In genomic region chr3:157973236-157973635, GRCm38 (mm10) we compare ENCODE assay signal across 31 mouse cellular contexts. TPM values are rescaled to one million over a fixed set of nuclear protein-coding genes. Genes with fewer than 3 reads are reported as not detected.
A peak's percentile ranks its signal among the peaks of the same experiment; 100 is the strongest.
DNase-seq lines count a peak whose midpoint lies in the region; ATAC-seq and TF ChIP-seq lines count a peak whose summit lies in the region.
"Had no signal": no experiment of that assay in that cellular context is flagged by ENCODE, and none has a peak within 500 bp of the region (broad histone marks: within the 10 kb centered on the region; RNA-seq: fewer than 3 reads in every experiment).

No protein-coding gene starts in this region.

- 0 out of 2 replicates have a peak, but pooled peaks have one; percentile 37 for ATAC-seq in megakaryocyte progenitor cell, adult 5-6 weeks (replicated peaks; ENCODE audit: poor library complexity)
- ATAC-seq: CD4-positive, CD25-positive, alpha-beta regulatory T cell, adult 4 months; forebrain, embryonic 14.5 days had no signal

- TF ChIP-seq POLR2A in MEL (IDR thresholded peaks at IDR 0.05; ENCODE audit: control insufficient read depth in 1 of 2, insufficient read depth in 1 of 2, low read depth in 1 of 2, low read length in 2 of 2, poor library complexity in 1 of 2) = no peak

- H3K79me2 ChIP-seq in MEL (ENCODE audit: control insufficient read depth, insufficient read depth, low read length, poor library complexity) = peaks cover 4% of the 10 kb centered on the region; the same call in 1 of the 2 replicates

- no peak overlapping the region for H3K9ac ChIP-seq in MEL (ENCODE audit: control insufficient read depth, low read depth, low read length, poor library complexity, severe bottlenecking)
- H3K9ac ChIP-seq: embryonic facial prominence, embryonic 12.5 days; heart, embryonic 12.5 days; hindbrain, embryonic 14.5 days; liver, embryonic 13.5 days; midbrain, embryonic 12.5 days; neural tube, embryonic 15.5 days had no signal

- H3K36me3 ChIP-seq in MEL (ENCODE audit: control insufficient read depth in 1 of 2, insufficient read depth in 2 of 2, low read length in 2 of 2) = peaks cover 4 to 31% of the 10 kb centered on the region in 2 experiments; a peak in 3 of 4 replicates
- H3K36me3 ChIP-seq: midbrain, embryonic 12.5 days; neural tube, embryonic 15.5 days had no signal

- no peaks in the 10 kb centered on the region for H3K9me3 ChIP-seq in MEL (replicated peaks; ENCODE audit: insufficient read depth, low read length)
- H3K9me3 ChIP-seq: embryonic facial prominence, embryonic 12.5 days; G1E; heart, embryonic 12.5 days; liver, embryonic 13.5 days; midbrain, embryonic 12.5 days; neural tube, embryonic 15.5 days had no signal

- no peaks in the 10 kb centered on the region for H3K27me3 ChIP-seq in MEL (ENCODE audit: control insufficient read depth in 1 of 2, insufficient read depth in 2 of 2, low read length in 2 of 2)
- H3K27me3 ChIP-seq: embryonic facial prominence, embryonic 12.5 days; heart, embryonic 12.5 days; liver, embryonic 13.5 days; midbrain, embryonic 12.5 days; neural tube, embryonic 15.5 days had no signal

- H3K27ac ChIP-seq in layer of hippocampus, adult 2 months = no peak overlapping the region
- H3K27ac ChIP-seq in MEL (ENCODE audit: control insufficient read depth, low read depth, low read length) = no peak overlapping the region
- H3K27ac ChIP-seq: embryonic facial prominence, embryonic 12.5 days; heart, adult 2 months; hindbrain, embryonic 14.5 days; liver, embryonic 13.5 days; midbrain, embryonic 12.5 days; neural tube, embryonic 15.5 days; stomach, postnatal 0 days had no signal

- H3K4me1 ChIP-seq in MEL (ENCODE audit: control insufficient read depth in 1 of 2, insufficient read depth in 2 of 2, low read length in 2 of 2) = no peaks in the 10 kb centered on the region
- H3K4me1 ChIP-seq: embryonic facial prominence, embryonic 12.5 days; heart, embryonic 12.5 days; liver, embryonic 13.5 days; midbrain, embryonic 12.5 days; neural tube, embryonic 15.5 days had no signal

- TF ChIP-seq CTCF in layer of hippocampus, adult 2 months (conservative IDR thresholded peaks at IDR 0.05) = 0 out of 2 replicates have a peak, but pooled peaks have one; percentile 11
- TF ChIP-seq CTCF in MEL (IDR thresholded peaks at IDR 0.05 in 2 of 3, conservative IDR thresholded peaks at IDR 0.05 in 1 of 3; ENCODE audit: control insufficient read depth in 1 of 3, insufficient read depth in 1 of 3, low read depth in 2 of 3, low read length in 3 of 3, poor library complexity in 1 of 3, severe bottlenecking in 1 of 3) = peak in 1 of 3 experiments; percentile 10; a peak in 1 of 6 replicates

- no peak overlapping the region for H3K4me3 ChIP-seq in layer of hippocampus, adult 2 months
- no peak overlapping the region for H3K4me3 ChIP-seq in MEL (ENCODE audit: control insufficient read depth in 1 of 2, insufficient read depth in 1 of 2, low read depth in 2 of 2, low read length in 2 of 2)
- H3K4me3 ChIP-seq: embryonic facial prominence, embryonic 12.5 days; heart, adult 2 months; heart, embryonic 12.5 days; liver, embryonic 13.5 days; midbrain, embryonic 12.5 days; neural tube, embryonic 15.5 days had no signal

- no peak for DNase-seq in layer of hippocampus, adult 2 months (ENCODE audit: low spot score in 2 of 2)
- DNase-seq in layer of hippocampus, postnatal 36 days = no peak
- DNase-seq in 3T3-L1 (ENCODE audit: low read depth, low spot score) (peak; percentile 12), MEL (ENCODE audit: low read depth, low spot score) (peak; percentile 41)
- no peak for DNase-seq in kidney, adult 8-10 months
- DNase-seq in spleen, postnatal 14 days (ENCODE audit: low spot score in 2 of 2) = no peak
- DNase-seq: adrenal gland, adult 8-10 months; cerebellum, adult 8-10 months; embryo, embryonic 11 days; gastrocnemius, postnatal 36 days; heart, adult 2 months; kidney, adult 18-20 months; kidney, postnatal 36 days; left cerebral cortex, postnatal 4 days; liver, embryonic 13.5 days; lung, adult 2 months; retina, postnatal 1 day; right cerebral cortex, postnatal 14 days; thymus, adult 18-20 months; thymus, postnatal 25 days had no signal

- no peak; the same call in 1 of the 2 replicates for TF ChIP-seq RAD21 in MEL (IDR thresholded peaks at IDR 0.05; ENCODE audit: low read depth, low read length)

- no peak for TF ChIP-seq EP300 in MEL (IDR thresholded peaks at IDR 0.05; ENCODE audit: low read depth in 1 of 2, low read length in 2 of 2)

TF ChIP-seq in MEL, 35 proteins besides CTCF, POLR2A, EP300 and RAD21:
- TF ChIP-seq ZNF384 (IDR thresholded peaks at IDR 0.05; ENCODE audit: low read depth, low read length) (no peak), ZC3H11A (IDR thresholded peaks at IDR 0.05; ENCODE audit: low read depth, low read length) (no peak), HCFC1 (IDR thresholded peaks at IDR 0.05; ENCODE audit: low read depth, low read length) (no peak), RCOR1 (IDR thresholded peaks at IDR 0.05; ENCODE audit: low read depth, low read length) (no peak), BHLHE40 (IDR thresholded peaks at IDR 0.05; ENCODE audit: borderline replicate concordance, low read depth, low read length) (no peak), ZMIZ1 (IDR thresholded peaks at IDR 0.05; ENCODE audit: low read depth, low read length) (no peak), ZKSCAN1 (IDR thresholded peaks at IDR 0.05; ENCODE audit: low read depth, low read length) (no peak), NELFE (IDR thresholded peaks at IDR 0.05; ENCODE audit: low read depth, low read length) (no peak), CHD2 (IDR thresholded peaks at IDR 0.05; ENCODE audit: low read length) (no peak)

RNA-seq across cellular contexts. Expression of gene Ankrd13c, which starts 26.2 kb away (rescaled TPM):
- total RNA-seq in layer of hippocampus, adult 2 months (2021) = 100 to 1,000 TPM in 1 of 2 experiments, 10 to 100 TPM in 1; 96.8 to 103 TPM
- total RNA-seq in layer of hippocampus, postnatal 36 days (2021) = 100 to 1,000 TPM; 111 to 113 TPM
- total RNA-seq in MEL (2012; rRNA removed) = 15.2 and 16.3 TPM in 2 replicates
- 10 to 100 TPM in 1 of 2 experiments, not detected in 1; 31.8 TPM for polyA plus RNA-seq in MEL (2012; ENCODE audit: insufficient read depth in 1 of 2, insufficient read length in 2 of 2, low read depth in 1 of 2, low replicate concordance in 2 of 2, missing spikeins in 1 of 2)
- 47.7 and 50.0 TPM in 2 replicates for total RNA-seq in megakaryocyte progenitor cell, adult 5-6 weeks (2015)
- 41.4 and 45.6 TPM in 2 replicates for total RNA-seq in megakaryocyte progenitor cell, adult 5-6 weeks (2017)

RNA-seq across cellular contexts. Expression of gene Cth, which starts 48.4 kb away (rescaled TPM):
- total RNA-seq in layer of hippocampus, adult 2 months (2021) = 1 to 10 TPM; 6.5 to 6.6 TPM
- 1 to 10 TPM; 7.2 TPM for total RNA-seq in layer of hippocampus, postnatal 36 days (2021)
- 11.7 and 30.2 TPM in 2 replicates for total RNA-seq in MEL (2012; rRNA removed)
- 10 to 100 TPM in 1 of 2 experiments, not detected in 1; 26.8 TPM for polyA plus RNA-seq in MEL (2012; ENCODE audit: insufficient read depth in 1 of 2, insufficient read length in 2 of 2, low read depth in 1 of 2, low replicate concordance in 2 of 2, missing spikeins in 1 of 2)
- total RNA-seq in megakaryocyte progenitor cell, adult 5-6 weeks (2015) = 0.15 and 0.34 TPM in 2 replicates
- 1.4 TPM in 1 of 2 replicates, not detected in the other for total RNA-seq in megakaryocyte progenitor cell, adult 5-6 weeks (2017)
- total RNA-seq: G1E; hematopoietic stem cell, adult 5-6 weeks had no signal
- polyA plus RNA-seq: CD4-positive, CD25-positive, alpha-beta regulatory T cell, adult 4 months; G1E had no signal

Comparison
In these comparisons a context has a peak if more than half of its experiments do, and no peak if none do; other contexts are left out.
1. DNase-seq: peak in 3T3-L1 (single experiment) and MEL (single experiment); none in layer of hippocampus, adult 2 months (0 of 2), layer of hippocampus, postnatal 36 days (0 of 2), kidney, adult 8-10 months (0 of 2) and spleen, postnatal 14 days (0 of 2).